Mouse (Mus musculus): ENCODE results near the gene Ctnnd2. TPM values are rescaled to one million over a fixed set of nuclear protein-coding genes. Genes with fewer than 3 reads are reported as not detected.

Ctnnd2 gene
- polyA plus RNA-seq, 1 experiment from 2014 or later = 19.9 TPM

- no peak overlapping the region for H3K9ac ChIP-seq
- no peak overlapping the region for H3K27ac ChIP-seq (ENCODE audit: low read depth)
- H3K9me3 ChIP-seq (ENCODE audit: low read depth, low read length) = no peaks in the 10 kb centered on the region
- peak; percentile 67 for DNase-seq
- H3K36me3 ChIP-seq (ENCODE audit: insufficient read depth) = no peaks in the 10 kb centered on the region
- 87% methylated on average over 2 of the region's 2 CpGs for WGBS
- no peak overlapping the region for H3K4me3 ChIP-seq (ENCODE audit: low read depth, low read length)
- no peaks in the 10 kb centered on the region for H3K27me3 ChIP-seq (ENCODE audit: insufficient read depth, low read length)
- no peaks in the 10 kb centered on the region for H3K4me1 ChIP-seq (ENCODE audit: insufficient read depth)
- ATAC-seq (ENCODE audit: insufficient read depth) = no peak
- no peak for TF ChIP-seq CTCF (IDR thresholded peaks at IDR 0.05; ENCODE audit: low read depth)
- no peak overlapping the region for H3K4me2 ChIP-seq
Measured at GRCm38 (mm10) chr15:30240881-30241280, 68.5 kb downstream of the Ctnnd2 start.

- H3K9me3 ChIP-seq (ENCODE audit: low read depth, low read length) = no peaks in the 10 kb centered on the region
- WGBS = 83% methylated on average over 10 of the region's 10 CpGs
- H3K4me1 ChIP-seq (ENCODE audit: insufficient read depth) = no peaks in the 10 kb centered on the region
- H3K27me3 ChIP-seq (ENCODE audit: insufficient read depth, low read length) = no peaks in the 10 kb centered on the region
- no peak for DNase-seq
- no peaks in the 10 kb centered on the region for H3K36me3 ChIP-seq (ENCODE audit: insufficient read depth)
- H3K4me2 ChIP-seq = no peak overlapping the region
- TF ChIP-seq CTCF (IDR thresholded peaks at IDR 0.05; ENCODE audit: low read depth) = no peak
- H3K27ac ChIP-seq (ENCODE audit: low read depth) = no peak overlapping the region
- no peak overlapping the region for H3K4me3 ChIP-seq (ENCODE audit: low read depth, low read length)
- no peak overlapping the region for H3K9ac ChIP-seq
- ATAC-seq (ENCODE audit: insufficient read depth) = no peak
Measured at GRCm38 (mm10) chr15:30268822-30269221, 96.4 kb downstream of the Ctnnd2 start.

- H3K27me3 ChIP-seq (ENCODE audit: insufficient read depth, low read length) = no peaks in the 10 kb centered on the region
- H3K9me3 ChIP-seq (ENCODE audit: low read depth, low read length) = no peaks in the 10 kb centered on the region
Measured at GRCm38 (mm10) chr15:30271141-30271572, 98.8 kb downstream of the Ctnnd2 start.

GRCm38 (mm10) chr15:30272326-30272725 is 99.9 kb downstream of the Ctnnd2 start:
- Histone ChIP-seq H3K4me1 (ENCODE audit: insufficient read depth) (no peaks in the 10 kb centered on the region), H3K9me3 (ENCODE audit: low read depth, low read length) (no peaks in the 10 kb centered on the region), H3K27me3 (ENCODE audit: insufficient read depth, low read length) (no peaks in the 10 kb centered on the region), H3K4me3 (ENCODE audit: low read depth, low read length) (no peak overlapping the region), H3K4me2 (no peak overlapping the region), H3K27ac (ENCODE audit: low read depth) (no peak overlapping the region), H3K36me3 (ENCODE audit: insufficient read depth) (no peaks in the 10 kb centered on the region), H3K9ac (no peak overlapping the region)
- no peak for TF ChIP-seq CTCF (IDR thresholded peaks at IDR 0.05; ENCODE audit: low read depth)
- WGBS = 88% methylated on average over 4 of the region's 4 CpGs
- ATAC-seq (ENCODE audit: insufficient read depth) (no peak), DNase-seq (no peak)

More at GRCm38 (mm10) chr15:30271141-30271572, 98.8 kb downstream of the Ctnnd2 start:
- no peak overlapping the region for H3K4me2 ChIP-seq
- no peak overlapping the region for H3K9ac ChIP-seq
- H3K36me3 ChIP-seq (ENCODE audit: insufficient read depth) = no peaks in the 10 kb centered on the region
- ATAC-seq (ENCODE audit: insufficient read depth) (no peak), DNase-seq (no peak)
- H3K4me3 ChIP-seq (ENCODE audit: low read depth, low read length) = no peak overlapping the region
- no peaks in the 10 kb centered on the region for H3K4me1 ChIP-seq (ENCODE audit: insufficient read depth)
- WGBS = 66% methylated on average over 8 of the region's 8 CpGs
- TF ChIP-seq CTCF (IDR thresholded peaks at IDR 0.05; ENCODE audit: low read depth) = no peak
- H3K27ac ChIP-seq (ENCODE audit: low read depth) = no peak overlapping the region

- whole genome bisulfite sequencing = 83% methylated on average over 5 of the region's 5 CpGs
Measured at GRCm38 (mm10) chr15:30275721-30276120, 103.3 kb downstream of the Ctnnd2 start.

GRCm38 (mm10) chr15:30276691-30277090 is 104.3 kb downstream of the Ctnnd2 start:
- Histone ChIP-seq H3K4me3 (ENCODE audit: low read depth, low read length) (no peak overlapping the region), H3K4me2 (no peak overlapping the region), H3K36me3 (ENCODE audit: insufficient read depth) (no peaks in the 10 kb centered on the region), H3K9me3 (ENCODE audit: low read depth, low read length) (no peaks in the 10 kb centered on the region), H3K27me3 (ENCODE audit: insufficient read depth, low read length) (no peaks in the 10 kb centered on the region), H3K9ac (no peak overlapping the region), H3K27ac (ENCODE audit: low read depth) (no peak overlapping the region), H3K4me1 (ENCODE audit: insufficient read depth) (no peaks in the 10 kb centered on the region)
- no peak for TF ChIP-seq CTCF (IDR thresholded peaks at IDR 0.05; ENCODE audit: low read depth)
- ATAC-seq (ENCODE audit: insufficient read depth) (no peak), DNase-seq (no peak)
- WGBS = 73% methylated on average over 4 of the region's 4 CpGs

More at GRCm38 (mm10) chr15:30275721-30276120, 103.3 kb downstream of the Ctnnd2 start:
- TF ChIP-seq CTCF (IDR thresholded peaks at IDR 0.05; ENCODE audit: low read depth) = no peak
- DNase-seq = no peak
- Histone ChIP-seq H3K9ac (no peak overlapping the region), H3K4me2 (no peak overlapping the region), H3K27ac (ENCODE audit: low read depth) (no peak overlapping the region), H3K36me3 (ENCODE audit: insufficient read depth) (no peaks in the 10 kb centered on the region), H3K27me3 (ENCODE audit: insufficient read depth, low read length) (no peaks in the 10 kb centered on the region), H3K4me1 (ENCODE audit: insufficient read depth) (no peaks in the 10 kb centered on the region), H3K4me3 (ENCODE audit: low read depth, low read length) (no peak overlapping the region), H3K9me3 (ENCODE audit: low read depth, low read length) (no peaks in the 10 kb centered on the region)
- no peak for ATAC-seq (ENCODE audit: insufficient read depth)

- H3K4me2 ChIP-seq = no peak overlapping the region
- no peak for ATAC-seq (ENCODE audit: insufficient read depth)
- 86% methylated on average over 4 of the region's 4 CpGs for WGBS
Measured at GRCm38 (mm10) chr15:30278610-30279009, 106.2 kb downstream of the Ctnnd2 start.

More at GRCm38 (mm10) chr15:30278610-30279009, 106.2 kb downstream of the Ctnnd2 start:
- no peak for DNase-seq
- no peak for TF ChIP-seq CTCF (IDR thresholded peaks at IDR 0.05; ENCODE audit: low read depth)
- H3K9ac ChIP-seq = no peak overlapping the region
- no peaks in the 10 kb centered on the region for H3K4me1 ChIP-seq (ENCODE audit: insufficient read depth)
- no peaks in the 10 kb centered on the region for H3K9me3 ChIP-seq (ENCODE audit: low read depth, low read length)
- H3K36me3 ChIP-seq (ENCODE audit: insufficient read depth) = no peaks in the 10 kb centered on the region
- no peak overlapping the region for H3K4me3 ChIP-seq (ENCODE audit: low read depth, low read length)
- H3K27me3 ChIP-seq (ENCODE audit: insufficient read depth, low read length) = no peaks in the 10 kb centered on the region
- H3K27ac ChIP-seq (ENCODE audit: low read depth) = no peak overlapping the region
